17 mouse cellular contexts compared by ENCODE assay signal in the genomic region with DNA sequence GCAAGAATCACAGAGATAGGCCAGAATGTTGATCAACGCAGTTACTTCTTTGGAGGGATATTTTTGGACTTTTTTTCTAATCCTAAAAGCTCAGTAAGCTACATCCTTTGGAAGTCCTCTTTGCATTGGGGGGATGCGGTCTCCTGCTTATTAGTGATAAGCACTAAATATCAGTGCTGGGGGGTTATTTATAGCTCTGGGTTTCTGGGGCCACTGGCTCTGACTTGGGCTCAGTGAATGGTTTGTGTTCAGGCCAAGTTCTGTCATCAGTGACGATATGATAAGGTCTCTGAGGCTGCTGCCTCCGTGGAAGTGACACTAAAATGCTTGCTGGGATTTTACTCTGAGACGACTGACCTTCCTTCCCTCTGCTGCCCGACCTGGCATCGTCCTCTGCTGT. TPM values are rescaled to one million over a fixed set of nuclear protein-coding genes. Genes with fewer than 3 reads are reported as not detected.
A peak's percentile ranks its signal among the peaks of the same experiment; 100 is the strongest.
DNase-seq lines count a peak whose midpoint lies in the region; ATAC-seq and TF ChIP-seq lines count a peak whose summit lies in the region.
"Had no signal": no experiment of that assay in that cellular context is flagged by ENCODE, and none has a peak within 500 bp of the region (broad histone marks: within the 10 kb centered on the region; RNA-seq: fewer than 3 reads in every experiment).

No protein-coding gene starts in this region.

- no peak overlapping the region; the same call in 1 of the 2 replicates for H3K27ac ChIP-seq in kidney, adult 2 months (ENCODE audit: insufficient read depth, low read depth, low read length)
- H3K27ac ChIP-seq in midbrain, embryonic 11.5 days (ENCODE audit: low read depth, low read length) = no peak overlapping the region
- no peak overlapping the region for H3K27ac ChIP-seq in midbrain, embryonic 15.5 days
- peak overlapping the region; percentile 85 for H3K27ac ChIP-seq in heart, embryonic 16.5 days (ENCODE audit: low read length)
- no peak overlapping the region for H3K27ac ChIP-seq in hindbrain, embryonic 12.5 days
- H3K27ac ChIP-seq: gastrocnemius, adult 2 months; limb, embryonic 12.5 days had no signal

- H3K27me3 ChIP-seq in kidney, adult 2 months (replicated peaks; ENCODE audit: control insufficient read depth, insufficient read depth, low read length) = no peaks in the 10 kb centered on the region
- H3K27me3 ChIP-seq in midbrain, embryonic 11.5 days (ENCODE audit: control insufficient read depth, insufficient read depth, low read length) = no peaks in the 10 kb centered on the region
- H3K27me3 ChIP-seq in midbrain, embryonic 15.5 days (replicated peaks) = no peaks in the 10 kb centered on the region
- H3K27me3 ChIP-seq in heart, embryonic 16.5 days (ENCODE audit: control insufficient read depth, insufficient read depth, low read length) = no peaks in the 10 kb centered on the region; the same call in 1 of the 2 replicates
- no peaks in the 10 kb centered on the region for H3K27me3 ChIP-seq in hindbrain, embryonic 12.5 days
- H3K27me3 ChIP-seq: limb, embryonic 12.5 days had no signal

- peak; percentile 49 for DNase-seq in kidney, adult 2 months
- DNase-seq in kidney, adult 18-20 months = no peak
- DNase-seq in midbrain, embryonic 11.5 days (ENCODE audit: low spot score, missing footprints) = peak; percentile 70
- DNase-seq in lung, postnatal 25 days (ENCODE audit: low spot score) = no peak
- DNase-seq: adrenal gland, adult 8-10 months; cerebellum, adult 9-11 months; gastrocnemius, adult 2 months; right cerebral cortex, postnatal 4 days; thymus, postnatal 4 days had no signal

- 0 out of 2 replicates have a peak, but pooled peaks cover 2% of the 10 kb centered on the region for H3K4me1 ChIP-seq in kidney, adult 2 months (ENCODE audit: control insufficient read depth, insufficient read depth, low read length)
- no peaks in the 10 kb centered on the region for H3K4me1 ChIP-seq in midbrain, embryonic 11.5 days (ENCODE audit: control insufficient read depth, insufficient read depth, low read length)
- H3K4me1 ChIP-seq in midbrain, embryonic 15.5 days = no peaks in the 10 kb centered on the region
- peaks cover 29% of the 10 kb centered on the region for H3K4me1 ChIP-seq in heart, embryonic 16.5 days (ENCODE audit: control insufficient read depth, insufficient read depth, low read length)
- H3K4me1 ChIP-seq in hindbrain, embryonic 12.5 days = peaks cover 3% of the 10 kb centered on the region; the same call in 1 of the 2 replicates
- H3K4me1 ChIP-seq: limb, embryonic 12.5 days had no signal

- no peak for ATAC-seq in midbrain, embryonic 11.5 days (ENCODE audit: low FRiP score)
- no peak for ATAC-seq in midbrain, embryonic 15.5 days (replicated peaks)
- peak; percentile 86 for ATAC-seq in heart, embryonic 16.5 days (replicated peaks; ENCODE audit: extremely low read depth, insufficient read depth, low FRiP score)
- ATAC-seq in hindbrain, embryonic 12.5 days (ENCODE audit: low FRiP score) = no peak
- ATAC-seq: forebrain, embryonic 16.5 days; intestine, embryonic 16.5 days had no signal

- 49% methylated on average over 7 of the region's 7 CpGs for WGBS in kidney, adult 2 months
- whole genome bisulfite sequencing in midbrain, embryonic 11.5 days = 71% methylated on average over 7 of the region's 7 CpGs
- 70% methylated on average over 7 of the region's 7 CpGs for WGBS in midbrain, embryonic 15.5 days
- WGBS in heart, embryonic 16.5 days = 16% methylated on average over 7 of the region's 7 CpGs
- WGBS in hindbrain, embryonic 12.5 days = 64% methylated on average over 7 of the region's 7 CpGs

- no peak overlapping the region for H3K4me3 ChIP-seq in kidney, adult 2 months (ENCODE audit: insufficient read depth, low read depth, low read length)
- no peak overlapping the region for H3K4me3 ChIP-seq in midbrain, embryonic 11.5 days (ENCODE audit: low read depth, low read length)
- no peak overlapping the region for H3K4me3 ChIP-seq in midbrain, embryonic 15.5 days
- no peak overlapping the region for H3K4me3 ChIP-seq in heart, embryonic 16.5 days (ENCODE audit: low read length)
- no peak overlapping the region for H3K4me3 ChIP-seq in hindbrain, embryonic 12.5 days
- H3K4me3 ChIP-seq: gastrocnemius, adult 2 months; limb, embryonic 12.5 days; megakaryocyte, embryonic 14.5 days had no signal

- TF ChIP-seq CTCF in kidney, adult 2 months (conservative IDR thresholded peaks at IDR 0.05; ENCODE audit: insufficient read depth, insufficient read length, low read depth, low read length) = no peak

- TF ChIP-seq POLR2A in kidney, adult 2 months (IDR thresholded peaks at IDR 0.05; ENCODE audit: low read depth, low read length) = no peak

- no peak overlapping the region for H3K9ac ChIP-seq in midbrain, embryonic 11.5 days (ENCODE audit: low read length)
- H3K9ac ChIP-seq in midbrain, embryonic 15.5 days = no peak overlapping the region
- no peak overlapping the region; the same call in 1 of the 2 replicates for H3K9ac ChIP-seq in heart, embryonic 16.5 days (ENCODE audit: low read length)
- H3K9ac ChIP-seq in hindbrain, embryonic 12.5 days = no peak overlapping the region
- H3K9ac ChIP-seq: limb, embryonic 12.5 days had no signal

- no peaks in the 10 kb centered on the region for H3K9me3 ChIP-seq in midbrain, embryonic 11.5 days (ENCODE audit: control insufficient read depth, low read length)
- H3K9me3 ChIP-seq in midbrain, embryonic 15.5 days = no peaks in the 10 kb centered on the region
- H3K9me3 ChIP-seq in heart, embryonic 16.5 days (replicated peaks; ENCODE audit: control insufficient read depth, low read length) = no peaks in the 10 kb centered on the region
- H3K9me3 ChIP-seq in hindbrain, embryonic 12.5 days (replicated peaks) = no peaks in the 10 kb centered on the region
- H3K9me3 ChIP-seq: limb, embryonic 12.5 days had no signal

- H3K4me2 ChIP-seq in midbrain, embryonic 11.5 days = no peak overlapping the region
- no peak overlapping the region for H3K4me2 ChIP-seq in midbrain, embryonic 15.5 days
- peak overlapping the region; percentile 43 for H3K4me2 ChIP-seq in heart, embryonic 16.5 days (ENCODE audit: low read depth, low read length)
- no peak overlapping the region for H3K4me2 ChIP-seq in hindbrain, embryonic 12.5 days (replicated peaks)
- H3K4me2 ChIP-seq: limb, embryonic 12.5 days had no signal

- H3K36me3 ChIP-seq in kidney, adult 2 months (ENCODE audit: control insufficient read depth, insufficient read depth, low read length) = no peaks in the 10 kb centered on the region; the same call in 1 of the 2 replicates
- H3K36me3 ChIP-seq in midbrain, embryonic 11.5 days (ENCODE audit: control insufficient read depth, insufficient read depth, low read length) = no peaks in the 10 kb centered on the region
- H3K36me3 ChIP-seq in midbrain, embryonic 15.5 days (replicated peaks) = no peaks in the 10 kb centered on the region
- H3K36me3 ChIP-seq in heart, embryonic 16.5 days (ENCODE audit: control insufficient read depth, insufficient read depth) = no peaks in the 10 kb centered on the region
- no peaks in the 10 kb centered on the region for H3K36me3 ChIP-seq in hindbrain, embryonic 12.5 days
- H3K36me3 ChIP-seq: limb, embryonic 12.5 days had no signal

RNA-seq across cellular contexts. Expression of a gene that starts 22.9 kb away (rescaled TPM):
- 238 and 267 TPM in 2 replicates for polyA plus RNA-seq in kidney, adult 2 months (2012; rRNA removed)
- polyA plus RNA-seq in midbrain, embryonic 11.5 days (2014; fragmentation: Nextera tagmentation; extraction: Ambion mirVana) = 0.07 TPM in 1 of 2 replicates, not detected in the other
- polyA plus RNA-seq in midbrain, embryonic 15.5 days (2015; fragmentation: Nextera tagmentation; extraction: Ambion mirVana) = 0.06 and 0.18 TPM in 2 replicates
- polyA plus RNA-seq in heart, embryonic 16.5 days (2015; fragmentation: Nextera tagmentation; extraction: Ambion mirVana) = 0.05 and 0.06 TPM in 2 replicates
- 0.12 TPM in 1 of 2 replicates, not detected in the other for polyA plus RNA-seq in hindbrain, embryonic 12.5 days (2016; fragmentation: Nextera tagmentation; extraction: Ambion mirVana)
- polyA plus RNA-seq: C2C12; forebrain, embryonic 16.5 days; limb, embryonic 12.5 days had no signal

Comparison
In these comparisons a context has a peak if more than half of its experiments do, and no peak if none do; other contexts are left out.
1. DNase-seq: peak in kidney, adult 2 months (single experiment) and midbrain, embryonic 11.5 days (single experiment); none in kidney, adult 18-20 months (single experiment) and lung, postnatal 25 days (single experiment).
2. RNA of a gene that starts 22.9 kb away (polyA plus RNA-seq): 238 to 267 TPM in kidney, adult 2 months; 0.06 to 0.18 TPM in midbrain, embryonic 15.5 days, 0.12 TPM in hindbrain, embryonic 12.5 days, 0.05 to 0.06 TPM in heart, embryonic 16.5 days and 0.07 TPM in midbrain, embryonic 11.5 days; every median in the first group is over 100 times any median in the second.